In the genomic region with DNA sequence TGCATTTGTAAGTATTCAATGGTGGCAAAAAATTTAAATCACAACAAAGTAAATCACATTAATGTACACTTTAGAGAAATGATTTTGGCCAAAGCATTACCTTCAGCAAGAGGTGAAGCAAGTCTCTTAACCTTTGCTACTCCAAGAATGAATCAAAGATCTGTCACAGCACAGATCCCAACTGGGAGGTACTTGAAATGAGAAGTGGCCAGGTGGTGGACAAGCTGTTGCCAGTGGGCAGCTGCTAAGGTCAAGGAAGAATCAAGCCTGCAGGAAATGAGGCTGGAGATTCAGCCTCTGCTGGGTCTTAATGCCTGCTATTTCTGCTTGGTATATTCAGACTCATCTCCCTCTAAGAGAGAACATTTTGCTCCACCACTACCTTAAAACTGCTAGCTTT, we compare ENCODE assay signal across 13 mouse cellular contexts.
"Had no signal": no experiment of that assay in that cellular context is flagged by ENCODE, and none has a peak within 500 bp of the region (broad histone marks: within the 10 kb centered on the region; RNA-seq: fewer than 3 reads in every experiment).

No protein-coding gene starts in this region.

- H3K4me3 ChIP-seq: limb, embryonic 15.5 days; liver, embryonic 12.5 days; midbrain, embryonic 10.5 days; neural tube, embryonic 13.5 days had no signal

- H3K27ac ChIP-seq: limb, embryonic 15.5 days; liver, embryonic 12.5 days; midbrain, embryonic 10.5 days; neural tube, embryonic 13.5 days; stomach, postnatal 0 days had no signal

- DNase-seq: kidney, postnatal 10 days; kidney, postnatal 4 days; lung, embryonic 14.5 days; lung, postnatal 10 days; lung, postnatal 4 days; midbrain, embryonic 14.5 days; right cerebral cortex, postnatal 14 days; thymus, postnatal 4 days had no signal
